Mouse (Mus musculus) 3T3-L1 (cell line): Measurements from ENCODE around the gene Lmf2.

Experiments
- DNase-seq: peaks from one replicate; pipeline ENCODE4 v3.0.0-alpha.2; 2015; ENCODE audit warnings: low read depth, low spot score

The Lmf2 gene

DNA sequence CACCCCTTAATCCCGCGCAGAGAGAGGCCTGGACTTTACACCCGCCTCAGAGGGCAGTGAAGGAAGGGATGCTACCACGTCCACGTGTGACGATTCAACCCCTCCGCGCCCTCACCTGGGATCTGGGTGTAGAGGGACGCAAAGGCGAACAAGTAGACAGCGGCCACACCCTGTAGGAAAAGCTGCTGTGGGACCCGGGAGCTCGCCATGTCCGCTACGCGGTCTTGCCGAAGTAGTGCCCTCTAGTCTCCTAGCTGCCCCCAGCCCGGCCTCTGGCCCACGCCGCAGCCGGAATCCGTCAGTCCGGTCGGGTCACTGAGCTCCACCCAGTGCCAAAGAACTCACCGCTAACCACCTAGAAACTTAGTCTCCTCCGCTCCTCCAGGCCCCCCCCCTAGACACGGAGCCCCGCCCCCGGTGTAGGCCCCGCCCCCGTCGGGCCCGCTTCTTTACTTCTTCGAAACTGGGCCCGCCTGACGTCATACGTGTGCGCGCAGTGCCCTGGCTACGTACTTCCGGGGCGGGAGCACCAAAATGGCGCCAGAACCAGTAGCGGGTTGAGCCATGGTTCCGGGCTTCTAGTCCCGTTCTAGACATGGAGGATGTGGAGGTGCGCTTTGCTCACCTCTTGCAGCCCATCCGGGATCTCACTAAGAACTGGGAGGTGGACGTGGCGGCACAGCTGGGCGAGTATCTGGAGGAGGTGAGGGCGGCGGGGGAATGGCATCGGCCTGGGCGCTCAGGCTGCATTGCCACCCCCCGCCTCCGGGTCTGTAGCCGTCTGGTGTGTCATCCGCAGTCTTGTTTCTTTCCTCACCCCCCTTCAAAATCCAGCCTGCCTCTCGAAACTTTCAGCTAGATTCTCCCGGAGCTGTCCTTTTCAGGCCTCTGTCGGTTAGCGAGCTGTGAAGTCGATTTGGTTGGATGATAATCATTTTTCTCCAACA is at the start of gene Lmf2, which contains the start of gene Ncaph2:
Gene Lmf2 (minus strand): TSS at position 419 of the 947 bp plus-strand sequence.
Gene Ncaph2 (plus strand): TSS at position 479 of the 947 bp plus-strand sequence.
- peak; percentile 95 for DNase-seq

DNA sequence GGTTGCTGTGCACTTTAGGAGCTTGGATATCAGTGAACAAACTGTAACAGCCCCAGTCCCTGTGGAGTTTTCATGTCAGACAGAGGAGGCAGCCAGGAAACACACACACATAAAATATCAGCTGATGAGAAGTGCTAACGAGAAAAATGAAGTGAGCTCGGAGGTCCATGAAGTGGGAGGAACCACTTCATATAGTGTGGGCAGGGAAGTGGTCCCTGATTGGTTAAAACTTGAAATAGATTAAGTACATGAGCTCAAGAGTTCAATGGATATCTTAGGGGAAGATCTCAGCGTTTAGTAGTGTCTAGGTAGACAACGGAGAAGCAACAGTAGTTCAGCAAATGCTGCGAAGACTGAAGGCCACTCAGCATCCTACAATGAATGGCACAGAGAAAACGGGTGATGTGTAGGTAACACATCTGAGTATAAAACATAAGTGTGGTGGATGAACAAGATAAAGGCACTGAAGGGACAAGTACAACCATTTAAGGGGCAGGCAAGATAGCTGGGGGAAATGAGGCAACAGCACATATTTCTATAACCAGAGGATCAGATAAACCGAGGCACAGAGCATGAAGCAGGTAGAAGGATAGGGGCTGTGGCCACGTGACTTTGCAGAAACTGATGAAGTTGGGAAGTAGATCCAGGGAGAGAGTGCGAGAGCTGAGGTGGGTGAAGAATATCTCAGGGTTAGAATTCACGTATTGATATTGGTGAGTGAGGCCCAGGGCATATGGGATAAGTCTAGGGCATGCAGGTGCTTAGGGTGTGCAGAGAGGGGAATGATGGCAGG is 49.6 kb upstream of the Lmf2 start:
- no peak for DNase-seq

DNA sequence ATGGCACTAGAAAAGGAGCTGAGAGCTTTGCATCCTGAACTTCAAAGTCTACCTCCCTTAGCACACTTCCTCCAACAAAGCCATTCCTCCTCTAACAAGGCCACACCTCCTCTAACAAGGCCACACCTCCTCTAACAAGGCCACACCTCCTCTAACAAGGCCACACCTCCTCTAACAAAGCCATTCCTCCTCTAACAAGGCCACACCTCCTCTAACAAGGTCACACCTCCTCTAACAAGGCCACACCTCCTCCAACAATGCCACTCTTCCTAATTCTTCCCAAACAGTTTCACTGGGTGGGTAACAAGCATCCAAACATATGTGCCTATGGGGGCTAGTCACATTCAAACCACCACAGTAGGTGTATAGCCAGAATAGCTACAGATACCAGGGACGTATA is 47.0 kb upstream of the Lmf2 start:
- no peak for DNase-seq

DNA sequence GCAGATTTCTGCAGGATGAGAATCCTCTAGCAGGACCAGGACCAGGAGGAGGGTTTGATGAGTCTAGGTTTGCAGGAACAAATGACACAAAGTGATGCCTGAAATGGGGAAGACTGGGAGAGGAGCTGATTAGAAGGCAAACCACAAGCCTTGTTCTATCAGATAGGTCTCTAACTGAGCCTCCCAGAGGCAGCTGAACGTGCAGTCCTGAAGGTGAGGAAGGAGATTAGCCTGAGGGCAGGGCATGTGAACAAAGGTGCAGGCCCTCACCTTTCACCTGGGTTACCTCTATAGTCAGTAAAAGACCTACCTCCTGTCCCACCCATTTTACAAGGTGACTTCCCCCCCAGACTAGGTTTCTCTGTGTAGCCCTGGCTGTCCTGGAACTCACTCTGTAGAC is 44.3 kb upstream of the Lmf2 start:
- no peak for DNase-seq

DNA sequence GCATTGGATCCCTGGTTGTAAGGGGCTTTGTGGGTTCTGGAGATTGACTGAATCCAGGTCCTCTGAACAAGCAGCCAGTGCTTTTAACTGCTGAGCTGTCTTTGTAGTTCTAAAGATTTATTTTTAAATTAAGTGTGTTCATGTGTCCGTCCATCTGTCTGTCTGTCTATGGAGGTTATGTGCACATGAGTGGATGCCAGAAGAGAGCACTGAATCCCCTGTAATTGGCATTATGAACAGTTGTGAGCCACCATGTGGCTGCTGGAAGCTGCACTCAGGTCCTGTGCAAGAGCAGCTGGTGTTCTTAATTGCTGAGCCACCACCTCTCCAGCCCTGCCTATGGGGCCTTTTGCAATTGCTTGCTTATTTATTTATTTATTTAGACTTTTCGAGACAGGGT is 42.7 kb upstream of the Lmf2 start:
- no peak for DNase-seq

DNA sequence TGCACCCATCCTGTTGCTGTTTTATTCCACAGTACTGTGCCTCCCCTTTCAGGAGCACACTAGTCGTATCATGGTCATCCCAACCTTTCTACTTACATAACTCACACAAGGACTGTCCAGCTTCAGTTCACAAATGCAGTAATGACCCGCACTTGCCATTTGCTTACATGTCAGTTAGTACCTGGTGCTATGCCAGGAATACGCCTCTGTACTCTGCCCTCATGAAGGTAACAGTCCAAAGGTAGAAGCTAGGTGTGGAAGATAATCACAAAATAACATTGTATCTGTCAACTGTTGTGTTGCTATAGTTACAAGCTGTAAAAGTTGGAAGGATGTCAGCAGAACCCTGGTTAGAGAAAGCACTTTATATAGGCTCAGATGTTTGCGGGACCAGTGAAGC is 41.4 kb upstream of the Lmf2 start:
- no peak for DNase-seq

DNA sequence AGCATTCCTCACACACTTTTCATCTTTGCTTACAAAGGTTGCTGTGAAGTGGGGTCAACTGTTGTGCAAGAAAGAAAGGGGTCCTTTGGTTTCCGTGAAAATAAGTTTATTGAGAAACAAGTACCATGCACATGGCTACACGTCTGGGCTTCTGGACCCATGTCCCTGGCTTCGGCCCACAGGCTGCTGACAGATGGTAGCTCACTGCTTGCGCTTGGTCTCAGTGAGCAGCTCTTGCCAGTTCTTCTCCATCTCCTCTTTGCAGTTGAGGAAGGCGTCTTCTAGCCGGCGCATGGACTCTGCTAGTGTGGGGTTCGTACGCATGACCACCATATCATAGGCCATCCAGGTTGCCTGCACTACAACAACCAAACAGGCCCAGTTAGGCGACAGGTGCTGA is 34.6 kb upstream of the Lmf2 start:
- no peak for DNase-seq

DNA sequence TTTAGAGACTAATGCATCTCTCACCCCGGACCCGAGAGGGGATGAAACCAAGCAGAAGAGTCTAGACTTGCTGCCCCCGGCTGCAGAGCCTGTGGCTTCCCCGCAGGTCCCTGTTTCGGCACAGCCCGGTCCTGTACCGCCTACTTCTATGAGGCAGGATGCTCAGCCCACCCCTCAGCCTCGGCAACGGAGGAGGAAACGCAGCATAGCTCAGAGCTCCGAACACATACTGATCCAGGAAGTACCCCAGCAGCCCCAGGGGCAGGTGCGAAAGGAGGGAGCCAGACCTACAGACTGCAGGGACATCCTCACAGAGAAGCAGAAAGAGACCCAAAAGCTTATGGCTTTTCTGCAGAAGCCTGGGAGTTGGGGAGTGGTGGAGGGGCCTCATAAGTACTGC is 31.7 kb upstream of the Lmf2 start:
- DNase-seq: no peak

DNA sequence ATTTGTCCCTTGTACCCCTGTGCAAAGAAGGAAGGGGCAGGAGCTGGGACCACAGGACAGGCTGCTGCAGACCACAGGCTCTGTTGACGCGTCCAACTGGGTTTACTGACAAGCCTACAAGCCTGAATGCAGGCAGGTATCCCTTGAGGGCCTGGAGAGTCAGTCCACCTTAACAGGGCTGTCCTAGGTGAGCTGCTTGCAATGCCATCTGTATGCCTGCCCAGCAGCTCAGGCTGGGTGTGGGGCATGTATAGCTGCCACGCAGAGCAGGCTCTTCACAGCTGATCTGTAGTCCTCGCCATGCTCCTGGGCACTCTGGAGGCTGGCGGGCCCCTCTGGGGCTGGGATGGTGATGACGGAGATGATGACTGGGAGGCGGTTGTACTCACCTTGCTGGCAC is 29.2 kb upstream of the Lmf2 start, which contains the start of gene Klhdc7b:
Gene Klhdc7b (plus strand): TSS at position 301 of the 400 bp plus-strand sequence.
- DNase-seq: no peak

DNA sequence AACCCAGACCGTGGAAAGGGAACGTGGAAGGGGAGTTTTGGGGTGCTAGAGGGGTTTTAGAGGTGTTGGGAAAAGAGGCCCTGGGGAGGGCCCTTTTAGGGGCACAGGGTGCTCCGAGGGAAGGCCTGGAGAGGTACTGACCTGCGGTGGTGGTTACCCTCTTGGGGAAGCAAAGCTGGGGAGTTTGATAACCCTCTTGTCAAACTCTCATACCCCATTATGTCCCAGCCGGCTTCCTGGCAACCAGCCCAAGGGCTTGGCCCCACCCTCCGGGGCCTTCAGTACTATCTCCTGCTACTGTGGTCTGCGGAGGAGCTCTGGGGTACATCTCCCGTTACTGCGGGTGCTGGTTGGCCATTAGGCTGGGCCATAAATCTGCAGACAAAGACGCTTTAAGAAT is 24.0 kb upstream of the Lmf2 start:
- no peak for DNase-seq

DNA sequence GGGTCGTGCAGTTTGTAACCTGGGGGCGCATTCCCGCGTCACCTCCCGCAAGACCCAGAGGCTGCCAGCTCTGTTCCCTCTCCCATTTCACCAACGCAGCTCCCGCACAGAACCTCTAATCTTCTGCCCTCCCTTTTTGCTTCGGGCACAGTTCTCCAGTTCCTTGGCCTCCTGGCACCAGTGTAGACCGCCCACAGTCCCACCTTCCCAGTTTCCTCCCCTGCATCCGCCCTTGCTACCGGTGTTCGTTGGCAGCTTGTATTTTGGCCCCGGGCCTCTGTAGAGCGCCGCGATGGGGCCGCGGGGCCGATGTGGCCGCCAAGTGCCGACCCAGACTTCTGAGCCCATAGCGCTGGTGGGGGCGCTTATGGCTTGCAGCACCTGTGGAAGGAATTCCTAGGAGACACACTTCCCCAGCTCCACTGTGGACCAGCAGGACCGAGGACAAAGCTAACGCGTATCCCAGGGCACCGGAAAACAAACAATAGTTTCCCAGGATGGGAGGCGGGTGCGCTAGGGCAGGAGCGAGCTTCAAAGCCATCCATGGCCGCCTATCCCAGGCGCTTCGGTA is 23.5 kb upstream of the Lmf2 start, which contains the start of gene Odf3b:
Gene Odf3b (minus strand): TSS at position 452 of the 571 bp plus-strand sequence.
- DNase-seq: no peak

DNA sequence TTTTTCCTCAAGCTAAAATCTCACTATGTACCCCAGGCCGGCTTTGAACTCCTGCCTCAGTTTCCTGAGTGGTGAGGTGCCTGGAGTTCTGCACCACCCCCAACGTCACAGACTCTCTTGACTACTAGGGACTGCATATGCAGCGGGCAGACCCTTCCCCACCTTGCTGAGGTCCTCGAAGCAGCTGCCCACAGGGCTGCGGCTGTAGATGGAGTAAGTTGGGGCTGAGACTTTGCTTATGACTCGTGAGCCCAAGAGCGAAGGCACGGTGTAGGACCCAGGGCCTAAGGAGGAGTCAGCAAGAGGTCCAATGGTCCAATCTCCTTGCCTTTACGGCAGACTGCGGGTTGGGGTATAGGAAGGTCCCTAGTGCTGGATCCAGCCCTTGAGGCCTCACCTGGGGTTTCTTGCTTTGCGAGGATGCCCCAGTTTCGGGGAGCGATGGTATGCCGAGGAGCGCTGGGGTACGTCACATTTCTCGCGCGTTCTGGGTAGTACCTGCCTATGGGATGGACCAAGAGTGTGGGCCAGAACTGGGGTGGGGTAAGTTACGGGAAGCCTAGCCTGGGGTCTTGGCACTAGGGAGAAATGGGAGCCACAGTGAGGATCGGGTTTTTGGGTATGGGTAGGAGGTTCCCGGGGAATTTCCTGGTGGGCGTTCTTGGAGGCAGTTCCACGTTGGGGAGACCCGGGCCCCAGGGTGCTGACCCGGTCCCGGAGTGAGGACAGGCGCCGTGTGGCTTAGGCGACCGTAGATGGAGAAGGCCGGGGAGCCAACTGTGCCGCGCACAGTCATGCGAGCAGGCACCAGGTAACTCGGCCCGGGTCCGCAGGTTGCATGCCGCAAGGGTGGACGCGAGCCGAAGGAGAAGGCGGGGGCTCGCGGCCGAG is 22.7 kb upstream of the Lmf2 start:
- DNase-seq: no peak

DNA sequence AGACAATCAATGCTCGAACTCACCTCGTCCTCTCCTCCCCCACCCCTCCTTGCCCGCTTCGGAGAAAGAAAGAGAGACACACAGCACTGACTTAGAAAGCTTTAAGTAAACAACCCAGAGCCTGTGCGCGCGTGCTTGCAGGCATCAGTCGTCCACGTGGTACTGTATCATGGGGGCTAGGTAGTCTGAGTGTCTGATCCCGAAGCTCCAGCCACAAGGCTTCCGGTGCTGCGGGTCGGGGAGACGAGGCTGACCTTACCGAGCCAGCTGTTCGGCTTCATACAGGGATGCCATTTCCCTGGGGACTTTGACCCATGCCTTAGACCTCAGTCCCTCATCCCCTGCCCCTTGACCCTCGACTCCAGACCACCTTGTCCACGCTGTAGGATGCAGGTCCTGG is 21.9 kb upstream of the Lmf2 start:
- no peak for DNase-seq

DNA sequence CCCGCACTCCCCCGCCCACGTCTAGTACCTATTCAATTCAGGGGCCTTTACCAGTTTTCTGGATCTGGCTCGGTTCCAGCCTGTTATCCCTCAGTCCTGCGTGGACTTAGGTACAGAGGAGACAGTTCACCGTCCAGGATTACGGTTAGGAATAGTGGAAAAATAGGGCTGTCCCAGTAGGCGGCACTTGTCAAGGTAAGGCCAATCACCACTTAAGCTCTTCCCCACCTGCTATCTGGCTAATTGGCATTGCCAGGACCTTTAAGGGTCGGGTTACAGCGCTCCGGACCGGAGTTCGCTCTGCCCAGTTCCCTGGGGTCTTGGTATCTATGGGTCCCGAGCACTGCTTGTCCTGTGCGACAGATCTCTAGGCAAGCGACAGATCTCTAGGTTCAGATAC is 21.5 kb upstream of the Lmf2 start, which contains the start of gene Tymp:
Gene Tymp (minus strand): TSS at position 83 of the 400 bp plus-strand sequence.
- DNase-seq: no peak

DNA sequence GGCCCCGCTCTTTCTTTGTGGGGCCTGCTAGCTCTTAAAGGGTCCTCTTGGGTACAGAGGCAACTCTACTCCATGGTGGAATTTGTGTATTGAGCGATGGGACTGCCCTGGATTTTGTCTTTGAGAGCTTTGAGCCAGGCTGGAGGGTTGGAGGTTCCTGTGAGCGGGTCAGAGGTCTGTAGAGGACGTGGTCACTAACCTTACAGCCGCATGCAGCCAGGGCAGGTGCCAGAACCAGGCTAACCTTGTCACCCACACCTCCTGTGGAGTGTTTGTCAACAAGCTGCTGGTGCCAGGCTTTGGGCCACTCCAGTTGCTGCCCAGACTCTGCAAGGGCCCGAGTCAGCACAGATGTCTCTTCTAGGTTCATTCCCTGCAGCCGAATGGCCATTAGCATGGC is 20.6 kb upstream of the Lmf2 start:
- DNase-seq: no peak

DNA sequence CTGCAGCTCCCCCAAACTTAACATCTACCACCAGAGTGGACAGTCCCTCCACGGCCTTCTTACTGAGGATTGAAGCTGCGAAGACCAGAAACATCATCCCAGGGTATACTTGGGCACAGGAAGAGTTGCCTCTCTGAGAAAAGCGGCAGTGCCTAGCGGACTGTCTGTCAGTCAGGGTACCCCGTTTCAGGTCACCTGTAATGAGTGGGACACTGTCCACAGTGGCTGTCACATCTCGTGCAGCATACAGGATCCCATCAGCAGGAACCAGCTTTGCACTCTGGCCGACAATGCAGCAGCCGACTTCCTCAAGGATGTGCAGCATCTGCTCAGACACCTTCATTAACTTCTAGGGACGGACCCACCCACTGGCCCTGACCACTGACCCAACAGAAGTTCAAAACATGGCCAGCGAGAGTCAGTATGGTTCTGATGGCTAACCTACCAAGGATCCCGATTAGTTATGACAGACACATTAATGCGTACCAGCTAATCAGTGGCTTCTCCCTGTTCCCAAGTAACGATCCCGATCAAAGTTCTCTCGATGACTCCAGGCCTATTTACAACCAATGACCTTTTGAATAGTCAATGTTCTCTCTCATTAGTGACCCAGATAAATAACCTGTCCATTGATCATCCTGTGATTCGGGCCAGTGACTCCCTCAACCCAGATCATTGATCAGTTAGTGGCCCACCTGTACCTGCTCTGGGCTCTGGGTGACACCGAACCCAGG is 19.5 kb upstream of the Lmf2 start:
- DNase-seq: no peak

DNA sequence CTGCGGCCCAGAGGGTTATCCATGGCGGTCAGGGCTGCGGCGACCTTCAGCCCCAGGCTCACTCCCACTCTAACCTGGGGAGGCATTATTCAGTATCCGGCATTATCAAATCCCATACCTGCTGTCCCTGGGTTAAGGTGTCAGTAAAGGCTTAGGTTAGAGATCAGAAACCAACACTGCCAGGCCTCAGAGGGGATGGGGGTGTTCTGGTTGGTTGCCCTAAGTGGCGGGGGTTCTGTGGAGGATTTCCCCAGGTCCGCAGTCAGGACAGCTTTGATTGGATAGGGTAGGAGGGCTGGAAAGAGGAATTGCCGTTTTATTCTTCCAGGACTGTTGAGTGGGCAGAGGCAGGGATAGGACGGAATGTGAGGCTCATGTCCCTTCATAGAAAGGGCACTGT is 18.9 kb upstream of the Lmf2 start:
- DNase-seq: no peak

DNA sequence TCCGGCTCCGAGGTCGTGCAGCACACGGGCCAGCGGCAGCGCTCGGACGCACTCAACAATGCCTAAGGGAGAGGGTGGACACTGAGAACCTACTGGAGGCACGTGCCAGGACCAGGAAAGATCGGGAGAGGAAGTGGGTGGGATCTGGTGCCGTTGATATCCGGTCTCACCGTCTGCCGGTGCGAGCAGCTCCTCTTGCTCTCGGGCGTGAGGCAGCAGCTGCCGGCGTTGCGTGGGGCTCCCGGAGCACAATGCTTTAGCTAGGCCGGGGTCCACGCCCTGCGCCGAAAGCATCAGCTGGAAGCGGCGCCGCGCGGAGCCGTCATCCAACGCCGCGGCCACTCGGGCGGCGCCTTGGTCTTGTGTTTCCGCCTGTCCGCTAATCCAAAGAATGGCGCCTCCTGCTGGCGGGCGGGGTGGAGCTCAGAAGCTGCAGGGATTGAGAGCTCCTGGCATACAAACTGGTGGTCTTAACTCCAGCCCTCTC is 18.3 kb upstream of the Lmf2 start, which contains the start of gene Sco2:
Gene Sco2 (minus strand): TSS at position 85 of the 487 bp plus-strand sequence.
- DNase-seq: peak; percentile 89

DNA sequence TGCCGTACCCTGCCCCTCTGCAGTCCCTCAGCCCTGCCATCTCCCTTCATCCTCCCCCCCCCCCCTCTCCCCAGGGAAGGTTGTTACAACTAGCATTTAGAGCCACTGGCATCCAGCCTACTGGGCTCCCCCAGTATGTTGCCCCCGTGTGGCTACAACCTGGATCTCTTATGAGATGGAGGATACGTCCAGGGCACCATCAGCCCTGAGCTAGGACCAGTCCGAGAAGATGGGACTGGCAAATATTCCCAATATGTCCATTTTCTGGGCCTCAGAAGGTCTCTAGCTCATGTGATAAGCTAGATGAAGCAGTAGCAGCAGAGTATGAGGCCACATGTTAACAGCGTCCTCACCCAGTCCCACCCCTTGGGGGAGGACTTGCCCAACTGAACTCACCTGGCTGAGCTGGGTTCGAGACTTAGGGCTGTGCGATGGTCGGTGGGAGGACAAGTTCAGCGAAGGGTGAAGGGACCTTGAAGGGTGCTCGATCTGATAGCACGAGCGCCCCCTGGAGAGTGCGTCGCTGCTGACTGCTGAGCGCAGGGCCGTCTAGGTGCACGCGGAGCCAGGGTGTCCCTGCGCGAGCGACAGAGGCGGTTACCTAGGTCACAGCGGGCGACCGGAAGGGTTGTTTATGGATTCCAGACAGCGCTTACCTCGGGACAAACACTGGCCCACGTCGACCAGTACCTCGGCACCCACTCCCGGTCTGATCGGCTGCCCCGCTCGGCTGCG is 17.7 kb upstream of the Lmf2 start:
- DNase-seq: peak; percentile 86
